Mouse (Mus musculus) ES-E14 (cell line): ENCODE measurements around the gene Psmb9.

Experiments used
- HCFC1 ChIP-seq: IDR thresholded peaks from 2 replicates; pipeline ENCODE4 v1.6.1; 2012; ENCODE audit warnings: low read length, inconsistent platforms, borderline replicate concordance; ENCODE audit not compliant: insufficient read depth
- MAFK ChIP-seq: IDR thresholded peaks from 2 replicates; pipeline ENCODE4 v1.6.1; 2014; ENCODE audit warnings: mild to moderate bottlenecking, low read depth, low read length, inconsistent platforms; ENCODE audit not compliant: insufficient read depth
- ZNF384 ChIP-seq: IDR thresholded peaks from 2 replicates; pipeline ENCODE4 v1.6.1; 2012; ENCODE audit warnings: low read depth, low read length, inconsistent platforms

GRCm38 (mm10) chr17:34207456-34207855, 19.9 kb upstream of the Psmb9 start:
- TF ChIP-seq HCFC1 (no peak), ZNF384 (no peak), MAFK (no peak)
